ENCODE assay signal across 10 mouse cellular contexts in genomic region chr11:115231924-115232323, GRCm38 (mm10). TPM values are rescaled to one million over a fixed set of nuclear protein-coding genes. Genes with fewer than 3 reads are reported as not detected.
DNase-seq lines count a peak whose midpoint lies in the region; ATAC-seq and TF ChIP-seq lines count a peak whose summit lies in the region.
"Had no signal": no experiment of that assay in that cellular context is flagged by ENCODE, and none has a peak within 500 bp of the region (broad histone marks: within the 10 kb centered on the region; RNA-seq: fewer than 3 reads in every experiment).

No protein-coding gene starts in this region.

- H3K4me2 ChIP-seq in heart, embryonic 15.5 days: no peak overlapping the region
- H3K4me2 ChIP-seq in lung, embryonic 14.5 days: no peak overlapping the region
- peak overlapping the region; percentile 45 for H3K4me2 ChIP-seq in intestine, embryonic 15.5 days (replicated peaks)
- H3K4me2 ChIP-seq: limb, embryonic 13.5 days had no signal

- TF ChIP-seq CTCF in lung, embryonic 14.5 days (IDR thresholded peaks at IDR 0.05; ENCODE audit: low read depth): no peak
- TF ChIP-seq CTCF in lung, adult 2 months (IDR thresholded peaks at IDR 0.05; ENCODE audit: insufficient read depth, low read length): no peak

- no peak for ATAC-seq in heart, embryonic 15.5 days (replicated peaks; ENCODE audit: insufficient number of reproducible peaks, insufficient read depth, low FRiP score, low read depth)
- ATAC-seq in lung, embryonic 14.5 days (ENCODE audit: insufficient read depth): no peak; the same call in 1 of the 2 replicates
- 0 out of 2 replicates have a peak, but pooled peaks have one; percentile 2 for ATAC-seq in intestine, embryonic 15.5 days
- no peak for ATAC-seq in megakaryocyte-erythroid progenitor cell, adult 5-6 weeks (replicated peaks; ENCODE audit: low FRiP score, low TSS enrichment, poor library complexity, severe bottlenecking)

- H3K36me3 ChIP-seq in heart, embryonic 15.5 days: no peaks in the 10 kb centered on the region
- no peaks in the 10 kb centered on the region; the same call in 1 of the 2 replicates for H3K36me3 ChIP-seq in lung, embryonic 14.5 days (ENCODE audit: insufficient read depth)
- H3K36me3 ChIP-seq in intestine, embryonic 15.5 days: no peaks in the 10 kb centered on the region
- H3K36me3 ChIP-seq: limb, embryonic 13.5 days had no signal

- TF ChIP-seq POLR2A in lung, adult 2 months (IDR thresholded peaks at IDR 0.05; ENCODE audit: borderline replicate concordance, extremely low read depth, low read depth, low read length): no peak

- WGBS in heart, embryonic 15.5 days: 70% methylated on average over 9 of the region's 9 CpGs
- WGBS in lung, embryonic 14.5 days: 54% methylated on average over 9 of the region's 9 CpGs
- 73% methylated on average over 9 of the region's 9 CpGs for WGBS in lung, adult 2 months
- 47% methylated on average over 9 of the region's 9 CpGs for WGBS in intestine, embryonic 15.5 days

- no peak overlapping the region for H3K9ac ChIP-seq in heart, embryonic 15.5 days
- H3K9ac ChIP-seq in lung, embryonic 14.5 days: no peak overlapping the region
- H3K9ac ChIP-seq in intestine, embryonic 15.5 days: no peak overlapping the region
- H3K9ac ChIP-seq: limb, embryonic 13.5 days had no signal

- H3K9me3 ChIP-seq in heart, embryonic 15.5 days (replicated peaks): no peaks in the 10 kb centered on the region
- H3K9me3 ChIP-seq in lung, embryonic 14.5 days (ENCODE audit: low read depth, low read length): no peaks in the 10 kb centered on the region
- H3K9me3 ChIP-seq in intestine, embryonic 15.5 days: no peaks in the 10 kb centered on the region
- H3K9me3 ChIP-seq: limb, embryonic 13.5 days had no signal

- H3K27ac ChIP-seq in heart, embryonic 15.5 days: peak overlapping the region; percentile 25; the same call in 1 of the 2 replicates
- no peak overlapping the region for H3K27ac ChIP-seq in lung, embryonic 14.5 days (ENCODE audit: low read depth)
- peak overlapping the region; percentile 88 for H3K27ac ChIP-seq in intestine, embryonic 15.5 days
- H3K27ac ChIP-seq: limb, embryonic 13.5 days had no signal

- no peak for DNase-seq in heart, adult 18-20 months
- DNase-seq in lung, embryonic 14.5 days: peak; percentile 71
- DNase-seq in lung, adult 2 months: no peak
- peak; percentile 57 for DNase-seq in brain, adult 2 months (ENCODE audit: low read depth, low spot score)
- no peak for DNase-seq in gastrocnemius, adult 18-20 months (ENCODE audit: low spot score)

- no peak overlapping the region for H3K4me3 ChIP-seq in heart, embryonic 15.5 days
- H3K4me3 ChIP-seq in lung, embryonic 14.5 days (ENCODE audit: low read depth, low read length): no peak overlapping the region
- no peak overlapping the region for H3K4me3 ChIP-seq in lung, adult 2 months (replicated peaks; ENCODE audit: extremely low read depth, low read depth, low read length)
- H3K4me3 ChIP-seq in intestine, embryonic 15.5 days (replicated peaks): no peak overlapping the region
- H3K4me3 ChIP-seq: limb, embryonic 13.5 days had no signal

- peaks cover 18% of the 10 kb centered on the region for H3K27me3 ChIP-seq in heart, embryonic 15.5 days
- peaks cover 11% of the 10 kb centered on the region; the same call in 1 of the 2 replicates for H3K27me3 ChIP-seq in lung, embryonic 14.5 days (ENCODE audit: insufficient read depth, low read length)
- H3K27me3 ChIP-seq in intestine, embryonic 15.5 days (replicated peaks): no peaks in the 10 kb centered on the region

- peaks cover 64% of the 10 kb centered on the region for H3K4me1 ChIP-seq in heart, embryonic 15.5 days (replicated peaks)
- H3K4me1 ChIP-seq in lung, embryonic 14.5 days (ENCODE audit: insufficient read depth): peaks cover 11% of the 10 kb centered on the region; the same call in 1 of the 2 replicates
- H3K4me1 ChIP-seq in lung, adult 2 months (ENCODE audit: control insufficient read depth, insufficient read depth, low read length): peaks cover 6% of the 10 kb centered on the region
- peaks cover 38% of the 10 kb centered on the region for H3K4me1 ChIP-seq in intestine, embryonic 15.5 days (replicated peaks)

RNA-seq across cellular contexts. Expression of gene Grin2c, which starts 35.1 kb away (rescaled TPM):
- polyA plus RNA-seq in heart, embryonic 15.5 days (2015; fragmentation: Nextera tagmentation; extraction: Ambion mirVana): 0.10 and 0.16 TPM in 2 replicates
- total RNA-seq in heart, adult 18-20 months (2021): under 1 TPM; 0.27 to 0.41 TPM
- polyA plus RNA-seq in lung, embryonic 14.5 days (2014; fragmentation: Nextera tagmentation; extraction: Ambion mirVana): not detected in 2 replicates
- polyA plus RNA-seq in lung, adult 2 months (2012; rRNA removed): 4.8 and 6.5 TPM in 2 replicates
- 0.05 and 0.09 TPM in 2 replicates for polyA plus RNA-seq in intestine, embryonic 15.5 days (2015; fragmentation: Nextera tagmentation; extraction: Ambion mirVana)
- total RNA-seq in megakaryocyte-erythroid progenitor cell, adult 5-6 weeks (2014; fragmentation: Nextera tagmentation): not detected in 2 replicates
- total RNA-seq in megakaryocyte-erythroid progenitor cell, adult 5-6 weeks (2017): not detected in 2 replicates
- total RNA-seq in gastrocnemius, adult 18-20 months (2021): under 1 TPM; 0.05 to 0.14 TPM
- total RNA-seq: hematopoietic stem cell, adult 5-6 weeks had no signal

RNA-seq across cellular contexts. Expression of gene Nat9, which starts 44.3 kb away (rescaled TPM):
- 16.2 and 20.8 TPM in 2 replicates for polyA plus RNA-seq in heart, embryonic 15.5 days (2015; fragmentation: Nextera tagmentation; extraction: Ambion mirVana)
- 10 to 100 TPM; 20.7 to 25.1 TPM for total RNA-seq in heart, adult 18-20 months (2021)
- 17.9 and 18.7 TPM in 2 replicates for polyA plus RNA-seq in lung, embryonic 14.5 days (2014; fragmentation: Nextera tagmentation; extraction: Ambion mirVana)
- polyA plus RNA-seq in lung, adult 2 months (2012; rRNA removed): 18.8 and 26.4 TPM in 2 replicates
- 20.5 and 20.6 TPM in 2 replicates for polyA plus RNA-seq in intestine, embryonic 15.5 days (2015; fragmentation: Nextera tagmentation; extraction: Ambion mirVana)
- total RNA-seq in megakaryocyte-erythroid progenitor cell, adult 5-6 weeks (2014; fragmentation: Nextera tagmentation): 15.0 and 24.9 TPM in 2 replicates
- 19.4 and 51.5 TPM in 2 replicates for total RNA-seq in megakaryocyte-erythroid progenitor cell, adult 5-6 weeks (2017)
- 10 to 100 TPM; 12.6 to 20.2 TPM for total RNA-seq in gastrocnemius, adult 18-20 months (2021)

RNA-seq across cellular contexts. Expression of gene Tmem104, which starts 44.6 kb away (rescaled TPM):
- 6.6 and 11.4 TPM in 2 replicates for polyA plus RNA-seq in heart, embryonic 15.5 days (2015; fragmentation: Nextera tagmentation; extraction: Ambion mirVana)
- 10 to 100 TPM; 10.9 to 12.9 TPM for total RNA-seq in heart, adult 18-20 months (2021)
- polyA plus RNA-seq in lung, embryonic 14.5 days (2014; fragmentation: Nextera tagmentation; extraction: Ambion mirVana): 11.4 and 14.3 TPM in 2 replicates
- 19.1 and 21.6 TPM in 2 replicates for polyA plus RNA-seq in lung, adult 2 months (2012; rRNA removed)
- 9.3 and 12.2 TPM in 2 replicates for polyA plus RNA-seq in intestine, embryonic 15.5 days (2015; fragmentation: Nextera tagmentation; extraction: Ambion mirVana)
- 5.0 and 10.1 TPM in 2 replicates for total RNA-seq in megakaryocyte-erythroid progenitor cell, adult 5-6 weeks (2014; fragmentation: Nextera tagmentation)
- total RNA-seq in megakaryocyte-erythroid progenitor cell, adult 5-6 weeks (2017): 1.8 and 7.9 TPM in 2 replicates
- 1 to 10 TPM; 7.5 to 7.9 TPM for total RNA-seq in gastrocnemius, adult 18-20 months (2021)

RNA-seq across cellular contexts. Expression of gene Fdxr, which starts 44.9 kb away (rescaled TPM):
- 10.5 and 12.4 TPM in 2 replicates for polyA plus RNA-seq in heart, embryonic 15.5 days (2015; fragmentation: Nextera tagmentation; extraction: Ambion mirVana)
- total RNA-seq in heart, adult 18-20 months (2021): 10 to 100 TPM in 1 of 2 experiments, 1 to 10 TPM in 1; 9.8 to 10.1 TPM
- 8.8 and 10.4 TPM in 2 replicates for polyA plus RNA-seq in lung, embryonic 14.5 days (2014; fragmentation: Nextera tagmentation; extraction: Ambion mirVana)
- 11.1 and 13.0 TPM in 2 replicates for polyA plus RNA-seq in lung, adult 2 months (2012; rRNA removed)
- 17.2 and 20.8 TPM in 2 replicates for polyA plus RNA-seq in intestine, embryonic 15.5 days (2015; fragmentation: Nextera tagmentation; extraction: Ambion mirVana)
- total RNA-seq in megakaryocyte-erythroid progenitor cell, adult 5-6 weeks (2014; fragmentation: Nextera tagmentation): 17.0 and 18.6 TPM in 2 replicates
- total RNA-seq in megakaryocyte-erythroid progenitor cell, adult 5-6 weeks (2017): 5.9 and 20.8 TPM in 2 replicates
- 1 to 10 TPM; 3.2 TPM for total RNA-seq in gastrocnemius, adult 18-20 months (2021)

Comparison
In these comparisons a context has a peak if more than half of its experiments do, and no peak if none do; other contexts are left out.
1. DNase-seq: peak in lung, embryonic 14.5 days (single experiment) and brain, adult 2 months (single experiment); none in heart, adult 18-20 months (0 of 2), lung, adult 2 months (single experiment) and gastrocnemius, adult 18-20 months (single experiment).